Mouse (Mus musculus): ENCODE data around the gene Atp5mpl. TPM values are rescaled to one million over a fixed set of nuclear protein-coding genes. Genes with fewer than 3 reads are reported as not detected.

Atp5mpl gene
- 18.4 and 53.3 TPM in 2 replicates for polyA plus RNA-seq (2012; rRNA removed; ENCODE audit: low replicate concordance)

DNA sequence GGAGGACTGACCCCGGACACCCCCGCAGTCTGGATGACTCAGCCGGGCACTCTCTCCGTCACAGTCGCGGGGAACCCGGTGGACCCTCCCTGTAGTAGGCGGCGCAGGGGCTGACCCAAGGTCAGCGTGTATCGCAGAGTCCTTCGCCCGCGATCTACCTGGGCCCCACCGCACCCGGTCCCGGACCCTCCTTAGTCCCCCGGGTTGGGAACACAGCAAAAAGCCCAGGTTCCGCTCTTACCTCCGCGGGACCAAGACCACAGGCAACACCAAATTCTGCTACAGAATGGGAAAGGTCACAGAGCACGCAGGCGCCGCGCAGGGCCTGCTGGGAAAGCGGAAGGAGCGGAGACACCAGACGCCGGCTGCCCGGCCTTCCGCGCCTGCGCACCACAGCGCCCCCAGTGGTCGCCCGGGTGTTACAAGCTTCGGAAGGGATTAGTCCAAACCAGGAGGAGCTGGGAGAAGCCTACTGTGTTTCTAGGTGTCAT, at the start of gene Atp5mpl:
TSS of gene Atp5mpl (minus strand) at position 295 of the 491 bp plus-strand sequence.

DNA sequence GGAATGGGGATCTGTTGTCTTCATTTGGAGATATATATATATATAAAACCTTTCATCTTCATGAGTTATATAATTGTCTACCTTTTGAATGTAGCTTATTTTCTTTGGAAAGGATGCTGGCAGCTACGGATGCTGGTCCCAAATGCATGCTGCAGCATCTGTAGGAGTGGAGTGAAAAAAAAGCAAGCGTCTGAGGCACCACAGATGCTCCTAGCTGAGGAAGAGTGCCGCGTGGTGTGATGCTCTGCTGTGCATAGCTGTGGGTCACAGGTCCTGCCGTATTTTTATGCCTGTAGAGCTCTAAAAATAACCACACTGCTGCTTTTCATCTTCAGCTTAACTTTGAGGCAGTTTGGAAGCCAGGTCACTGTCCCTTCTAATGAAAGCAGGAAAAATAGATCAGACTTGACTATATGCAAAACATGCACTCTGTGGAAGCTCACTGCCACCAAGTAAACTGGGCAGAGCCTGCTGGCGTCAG, 14.2 kb upstream of the Atp5mpl start, which contains the start of gene Rd3l:
TSS of gene Rd3l (minus strand) at position 431 of the 481 bp plus-strand sequence.

DNA sequence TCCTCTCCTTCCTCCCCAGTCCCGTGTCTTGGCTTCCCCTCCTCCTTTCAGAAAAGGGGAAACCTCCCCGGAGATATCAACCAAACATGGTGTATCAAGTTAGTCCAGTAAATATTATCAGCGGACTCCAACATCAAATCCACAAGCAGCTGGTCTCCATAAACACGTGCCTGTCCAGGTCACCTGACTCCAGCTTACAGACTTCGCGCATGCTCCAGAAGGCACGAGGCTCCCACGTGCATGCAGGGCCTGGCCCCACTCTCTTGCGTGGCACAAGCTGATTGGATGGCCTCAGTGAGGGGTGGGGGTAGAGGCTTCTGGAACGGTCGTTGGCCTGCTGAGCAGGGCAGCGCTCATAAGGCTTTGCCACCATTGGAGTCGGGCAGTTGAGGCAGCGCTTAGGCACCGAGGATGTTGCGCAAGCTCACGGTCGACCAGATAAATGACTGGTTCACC, 4.5 kb upstream of the Atp5mpl start, which contains the start of gene Tdrd9:
TSS of gene Tdrd9 (plus strand) at position 329 of the 456 bp plus-strand sequence.

Other genes with a start within 250 kb of the Atp5mpl start
- gene Klc1, start 208.1 kb downstream of the Atp5mpl start, polyA plus RNA-seq (2012; rRNA removed; ENCODE audit: low replicate concordance), result 53.6 and 58.4 TPM in 2 replicates
- 11.3 and 15.8 TPM in 2 replicates for gene Xrcc3, start 153.1 kb downstream of the Atp5mpl start, polyA plus RNA-seq (2012; rRNA removed; ENCODE audit: low replicate concordance)
- 51.0 and 75.3 TPM in 2 replicates for gene Zfyve21, start 152.8 kb downstream of the Atp5mpl start, polyA plus RNA-seq (2012; rRNA removed; ENCODE audit: low replicate concordance)
- 14.4 and 15.0 TPM in 2 replicates for gene Ppp1r13b, start 58.9 kb downstream of the Atp5mpl start, polyA plus RNA-seq (2012; rRNA removed; ENCODE audit: low replicate concordance)
- gene Tdrd9, start 4.6 kb upstream of the Atp5mpl start, polyA plus RNA-seq (2012; rRNA removed; ENCODE audit: low replicate concordance), result 0.13 TPM in 1 of 2 replicates, not detected in the other
- gene Rd3l, start 14.3 kb upstream of the Atp5mpl start, polyA plus RNA-seq (2012; rRNA removed; ENCODE audit: low replicate concordance), result not detected in 2 replicates
- gene Aspg, start 139.7 kb upstream of the Atp5mpl start, polyA plus RNA-seq (2012; rRNA removed; ENCODE audit: low replicate concordance), result 45.6 and 59.7 TPM in 2 replicates
- 8.4 and 16.5 TPM in 2 replicates for gene Kif26a, start 179.2 kb upstream of the Atp5mpl start, polyA plus RNA-seq (2012; rRNA removed; ENCODE audit: low replicate concordance)